Mouse (Mus musculus): ENCODE data around the gene Gstm7. TPM values are rescaled to one million over a fixed set of nuclear protein-coding genes. Genes with fewer than 3 reads are reported as not detected.
"Not testable (repeated sequence)": the region's sequence is repeated elsewhere in the genome, so short reads cannot be mapped to it uniquely, and the experiment has no call there.

The Gstm7 gene
- polyA plus RNA-seq (2012; rRNA removed): 4.9 and 8.4 TPM in 2 replicates

- 4% methylated on average over 10 of the region's 10 CpGs for WGBS
- peak; percentile 85 for DNase-seq (ENCODE audit: low read depth, low spot score)
Observed at GRCm38 (mm10) chr3:107931670-107932069, at the start of gene Gstm7. Gstm7 (minus strand) TSS chr3:107931817.

GRCm38 (mm10) chr3:107981261-107981660, 49.6 kb upstream of the Gstm7 start:
- 71% methylated on average over 3 of the region's 3 CpGs for WGBS
- no peak for DNase-seq (ENCODE audit: low read depth, low spot score)

GRCm38 (mm10) chr3:107977691-107978090, 46.1 kb upstream of the Gstm7 start:
- no peak for DNase-seq (ENCODE audit: low read depth, low spot score)

GRCm38 (mm10) chr3:107974237-107974636, 42.6 kb upstream of the Gstm7 start:
- WGBS: 93% methylated on average over 1 of the region's 1 CpGs
- DNase-seq (ENCODE audit: low read depth, low spot score): no peak

More at GRCm38 (mm10) chr3:107977691-107978090, 46.1 kb upstream of the Gstm7 start:
- 40% methylated on average over 3 of the region's 3 CpGs for WGBS

- no peak for DNase-seq (ENCODE audit: low read depth, low spot score)
- WGBS: 39% methylated on average over 3 of the region's 3 CpGs
Observed at GRCm38 (mm10) chr3:107972070-107972469, 40.5 kb upstream of the Gstm7 start.

GRCm38 (mm10) chr3:107971101-107971500, 39.5 kb upstream of the Gstm7 start:
- WGBS: 75% methylated on average over 3 of the region's 3 CpGs
- DNase-seq (ENCODE audit: low read depth, low spot score): not testable (repeated sequence)

- WGBS: 25% methylated on average over 13 of the region's 13 CpGs
- peak; percentile 67 for DNase-seq (ENCODE audit: low read depth, low spot score)
Observed at GRCm38 (mm10) chr3:107968724-107969395, 37.2 kb upstream of the Gstm7 start, which contains the start of gene Gstm3. Gstm3 (minus strand) TSS chr3:107969283.

- no peak for DNase-seq (ENCODE audit: low read depth, low spot score)
- 99% methylated on average over 5 of the region's 5 CpGs for WGBS
Observed at GRCm38 (mm10) chr3:107966631-107967030, 35.0 kb upstream of the Gstm7 start.

GRCm38 (mm10) chr3:107965592-107965991, 34.0 kb upstream of the Gstm7 start:
- WGBS: 39% methylated on average over 1 of the region's 1 CpGs
- DNase-seq (ENCODE audit: low read depth, low spot score): no peak

GRCm38 (mm10) chr3:107964656-107965308, 33.2 kb upstream of the Gstm7 start:
- WGBS: 36% methylated on average over 5 of the region's 5 CpGs
- no peak for DNase-seq (ENCODE audit: low read depth, low spot score)

GRCm38 (mm10) chr3:107964026-107964425, 32.4 kb upstream of the Gstm7 start:
- WGBS: 96% methylated on average over 4 of the region's 4 CpGs
- no peak for DNase-seq (ENCODE audit: low read depth, low spot score)

GRCm38 (mm10) chr3:107955260-107955659, 23.6 kb upstream of the Gstm7 start:
- 87% methylated on average over 9 of the region's 9 CpGs for WGBS
- DNase-seq (ENCODE audit: low read depth, low spot score): not testable (repeated sequence)

GRCm38 (mm10) chr3:107953906-107954305, 22.3 kb upstream of the Gstm7 start:
- 85% methylated on average over 5 of the region's 5 CpGs for WGBS
- no peak for DNase-seq (ENCODE audit: low read depth, low spot score)

GRCm38 (mm10) chr3:107953328-107953755, 21.7 kb upstream of the Gstm7 start:
- no peak for DNase-seq (ENCODE audit: low read depth, low spot score)
- 8% methylated on average over 6 of the region's 6 CpGs for WGBS

- WGBS: 85% methylated on average over 11 of the region's 11 CpGs
- DNase-seq (ENCODE audit: low read depth, low spot score): no peak
Observed at GRCm38 (mm10) chr3:107950531-107950930, 18.9 kb upstream of the Gstm7 start.

- DNase-seq (ENCODE audit: low read depth, low spot score): not testable (repeated sequence)
- WGBS: 100% methylated on average over 1 of the region's 1 CpGs
Observed at GRCm38 (mm10) chr3:107949461-107949860, 17.8 kb upstream of the Gstm7 start.

- 58% methylated on average over 4 of the region's 4 CpGs for WGBS
- DNase-seq (ENCODE audit: low read depth, low spot score): no peak
Observed at GRCm38 (mm10) chr3:107945729-107946128, 14.1 kb upstream of the Gstm7 start.

- DNase-seq (ENCODE audit: low read depth, low spot score): peak; percentile 58
- WGBS: 34% methylated on average over 20 of the region's 20 CpGs
Observed at GRCm38 (mm10) chr3:107943239-107943990, 11.8 kb upstream of the Gstm7 start, which contains the start of gene Gstm6. Gstm6 (minus strand) TSS chr3:107943749.

GRCm38 (mm10) chr3:107941261-107941660, 9.6 kb upstream of the Gstm7 start:
- no peak for DNase-seq (ENCODE audit: low read depth, low spot score)
- WGBS: 91% methylated on average over 4 of the region's 4 CpGs

GRCm38 (mm10) chr3:107940524-107940923, 8.9 kb upstream of the Gstm7 start:
- 82% methylated on average over 7 of the region's 7 CpGs for WGBS
- no peak for DNase-seq (ENCODE audit: low read depth, low spot score)
